Mouse (Mus musculus): ENCODE results near the gene Cdyl. TPM values are rescaled to one million over a fixed set of nuclear protein-coding genes. Genes with fewer than 3 reads are reported as not detected.
A peak's percentile ranks its signal among the peaks of the same experiment; 100 is the strongest.

Cdyl gene
- total RNA-seq, 2 experiments from 2014 or later: 15.0 to 18.4 TPM

DNA sequence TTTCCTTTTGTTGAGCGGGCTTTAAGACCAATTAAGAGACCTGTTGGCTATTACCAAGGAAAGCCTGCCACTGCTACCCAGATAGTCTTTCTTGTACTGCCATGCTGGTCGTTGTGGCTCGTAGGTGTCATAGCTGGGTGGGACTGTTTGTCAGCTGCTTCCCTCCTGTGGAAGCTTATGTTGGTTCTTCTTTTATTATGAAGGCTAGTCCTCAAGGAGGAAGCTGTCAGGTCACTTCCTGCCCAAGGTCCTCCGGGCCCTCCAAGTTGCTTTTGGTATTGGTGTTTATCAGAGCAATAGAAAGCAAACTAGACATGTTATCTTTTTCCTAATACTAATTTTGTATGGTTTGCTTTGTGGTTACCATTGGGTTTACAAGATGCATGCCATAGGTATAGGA, 89.6 kb downstream of the Cdyl start:
- DNase-seq (ENCODE audit: low spot score in 2 of 2): no peak
- intact Hi-C loops (cut with DNase I): no loop called here

DNA sequence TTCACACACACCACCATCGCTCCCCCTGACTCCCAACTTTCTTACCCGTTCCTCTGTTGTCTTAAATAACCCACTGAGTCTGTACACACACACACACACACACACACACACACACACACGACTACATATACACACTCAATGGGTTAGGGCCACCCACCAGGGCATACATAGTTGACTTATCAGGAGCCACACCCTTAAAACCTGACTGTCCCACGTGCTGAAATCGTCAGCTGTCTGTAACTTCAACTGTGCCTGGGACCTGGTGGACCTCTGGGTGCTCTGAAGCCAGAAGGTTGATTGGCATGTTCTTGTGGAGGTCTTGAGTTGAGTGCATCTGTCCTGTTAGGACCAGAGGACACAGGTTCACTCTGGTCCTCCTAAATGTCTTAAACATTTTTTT, 90.0 kb downstream of the Cdyl start:
- no peak for DNase-seq (ENCODE audit: low spot score in 2 of 2)
- intact Hi-C loops (cut with DNase I): no loop called here

DNA sequence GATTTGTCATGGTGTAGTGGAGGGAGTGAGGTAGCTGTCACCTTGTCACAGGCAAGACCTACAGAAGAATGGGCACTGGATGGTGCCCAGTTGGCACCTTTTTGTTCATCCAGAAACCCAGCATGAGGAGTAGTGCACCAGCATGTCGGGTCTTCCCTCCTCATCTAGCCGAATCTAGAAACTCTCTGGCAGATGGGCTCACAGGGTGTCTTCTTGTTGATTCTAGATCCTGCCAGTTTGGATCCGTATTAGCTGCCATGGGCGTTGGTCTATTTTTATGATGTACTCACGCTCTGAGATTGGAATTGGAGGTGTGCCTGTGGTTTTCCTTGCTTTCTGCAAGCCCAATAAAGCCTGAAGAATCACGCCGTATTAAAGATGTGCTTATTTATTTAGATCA, 92.4 kb downstream of the Cdyl start:
- intact Hi-C loops (cut with DNase I): no loop called here
- DNase-seq (ENCODE audit: low spot score in 2 of 2): no peak

DNA sequence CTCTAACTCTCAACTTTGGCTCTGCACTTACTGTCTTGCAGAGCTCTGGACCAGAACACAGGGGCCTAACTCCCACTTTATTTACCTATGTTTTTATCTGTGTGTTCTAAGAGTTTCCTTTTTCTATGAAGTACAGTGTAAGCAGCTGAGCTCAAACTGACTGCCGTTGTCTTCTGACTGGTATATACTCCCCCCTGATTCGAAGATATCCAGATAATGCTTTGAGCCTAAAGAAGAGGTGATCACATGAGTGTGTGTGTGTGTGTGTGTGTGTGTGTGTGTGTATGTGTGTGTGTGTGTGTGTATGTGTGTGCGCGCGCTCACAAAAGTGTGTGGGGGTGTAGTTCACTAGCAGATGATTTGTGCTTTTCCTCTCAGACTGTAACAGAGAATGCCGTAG, 95.4 kb downstream of the Cdyl start:
- no peak for DNase-seq (ENCODE audit: low spot score in 2 of 2)
- intact Hi-C loops (cut with DNase I): no loop called here

DNA sequence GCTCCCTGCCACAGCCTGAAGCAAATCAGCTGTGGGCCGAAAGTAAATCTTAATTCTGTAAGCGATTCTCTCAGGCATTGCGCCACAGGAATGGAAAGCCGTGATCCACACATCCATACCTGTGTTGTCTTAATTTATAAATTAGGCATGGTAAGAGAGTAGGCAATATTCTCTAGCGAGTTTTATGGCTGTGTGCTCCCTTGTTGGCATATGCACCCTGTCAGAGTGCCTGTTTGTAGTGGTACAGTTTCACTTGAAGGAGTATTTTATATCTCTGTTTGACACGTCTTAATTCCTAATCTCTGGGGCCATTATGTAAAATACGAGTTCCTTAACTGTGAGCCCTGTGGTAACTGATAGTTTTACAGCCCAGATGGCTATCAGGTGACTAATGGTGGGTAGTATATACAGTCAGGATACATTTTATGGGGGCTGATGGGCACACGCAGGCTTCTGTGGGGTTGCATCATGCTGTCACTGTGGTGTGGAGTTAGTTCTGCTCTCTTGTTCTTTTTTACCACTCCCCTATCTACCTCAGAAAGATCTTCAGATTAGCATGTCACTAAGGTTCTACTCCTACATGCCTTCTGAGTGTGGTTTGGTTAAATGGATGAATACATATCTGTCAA, 96.1 kb downstream of the Cdyl start:
- intact Hi-C loops (cut with DNase I): no loop called here
- no peak for DNase-seq (ENCODE audit: low spot score in 2 of 2)

DNA sequence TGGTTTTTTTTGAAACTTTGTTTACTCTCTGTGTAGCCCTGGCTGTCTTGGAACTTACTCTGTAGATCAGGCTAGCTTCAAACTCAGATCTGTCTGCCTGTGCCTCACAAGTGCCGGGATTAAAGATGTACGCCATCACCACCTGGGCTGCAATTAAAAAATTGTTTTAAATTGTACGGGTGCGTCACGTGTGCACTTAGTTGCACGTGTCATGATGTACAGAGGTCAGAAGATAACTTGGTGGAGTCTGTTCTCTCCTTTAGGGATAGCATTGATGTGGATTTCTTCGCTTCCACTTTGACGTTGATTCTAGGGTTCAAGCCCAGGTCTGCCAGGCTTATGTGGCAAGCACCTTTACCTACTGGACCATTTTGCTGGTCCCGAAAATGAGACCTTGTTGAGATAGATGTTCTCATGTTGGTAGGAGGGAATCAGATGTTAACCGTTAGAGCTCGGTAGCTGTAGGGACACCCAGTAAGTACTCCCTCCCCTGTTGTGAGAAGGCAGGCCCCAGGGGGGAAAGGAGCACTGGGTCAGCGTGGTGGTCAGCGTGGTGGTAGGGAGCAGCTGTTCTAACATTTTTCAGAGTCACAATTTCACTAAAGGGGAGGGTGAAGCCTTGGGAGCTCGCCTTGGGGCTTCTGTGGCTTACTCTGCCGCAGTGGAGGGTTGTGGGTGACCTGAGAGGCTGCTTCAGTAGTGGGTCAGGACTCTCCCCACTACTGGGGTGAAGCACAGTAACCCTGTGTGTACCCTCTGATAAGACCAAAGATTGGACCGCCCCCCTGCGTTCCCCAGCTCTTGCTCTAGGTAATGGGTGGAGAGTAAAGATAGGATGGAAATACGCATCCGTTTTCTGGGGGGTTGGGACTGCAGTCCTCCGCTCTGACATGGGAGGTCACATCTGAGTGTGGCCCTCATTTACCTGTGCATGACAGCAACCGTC, 97.0 kb downstream of the Cdyl start:
- DNase-seq (ENCODE audit: low spot score in 2 of 2): no peak
- intact Hi-C loops (cut with DNase I): no loop called here

DNA sequence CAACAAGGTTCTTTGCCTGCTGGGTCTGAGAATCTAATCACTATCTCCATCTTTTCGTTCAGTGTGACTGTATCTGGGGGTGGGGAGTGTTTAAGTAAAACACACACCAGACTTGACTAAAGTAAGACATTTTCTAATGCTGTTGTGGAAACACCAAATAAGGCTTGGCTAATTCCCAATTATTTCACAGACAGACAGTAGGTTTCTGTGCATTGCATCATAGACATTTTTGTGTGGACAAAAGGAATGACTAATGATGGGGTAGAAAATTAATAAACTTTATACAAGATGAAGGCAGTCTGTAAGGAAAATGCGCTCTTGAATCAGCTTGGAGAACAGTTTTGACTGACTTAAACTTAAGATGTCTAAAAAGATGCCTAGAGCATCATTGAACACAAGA, 100.7 kb downstream of the Cdyl start:
- intact Hi-C loops (cut with DNase I): no loop called here
- DNase-seq (ENCODE audit: low spot score in 2 of 2): no peak

DNA sequence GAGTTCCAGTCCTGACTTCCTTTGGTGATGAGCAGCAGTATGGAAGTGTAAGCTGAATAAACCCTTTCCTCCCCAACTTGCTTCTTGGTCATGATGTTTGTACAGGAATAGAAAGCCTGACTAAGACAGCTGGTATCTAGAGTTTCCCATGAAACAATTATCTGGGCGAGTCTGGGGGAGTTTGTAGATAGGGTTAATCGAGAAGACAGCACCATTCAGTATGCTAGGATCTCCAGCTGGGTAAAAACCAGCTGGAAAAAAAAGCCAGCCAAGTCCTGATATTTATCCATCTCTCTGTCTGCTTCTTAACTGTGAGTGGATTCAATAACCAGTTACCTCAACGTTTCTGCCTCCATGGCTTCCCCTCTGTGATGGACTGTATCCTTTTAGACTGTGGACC, 104.9 kb downstream of the Cdyl start:
- no peak for DNase-seq (ENCODE audit: low spot score in 2 of 2)
- intact Hi-C loops (cut with DNase I): no loop called here

DNA sequence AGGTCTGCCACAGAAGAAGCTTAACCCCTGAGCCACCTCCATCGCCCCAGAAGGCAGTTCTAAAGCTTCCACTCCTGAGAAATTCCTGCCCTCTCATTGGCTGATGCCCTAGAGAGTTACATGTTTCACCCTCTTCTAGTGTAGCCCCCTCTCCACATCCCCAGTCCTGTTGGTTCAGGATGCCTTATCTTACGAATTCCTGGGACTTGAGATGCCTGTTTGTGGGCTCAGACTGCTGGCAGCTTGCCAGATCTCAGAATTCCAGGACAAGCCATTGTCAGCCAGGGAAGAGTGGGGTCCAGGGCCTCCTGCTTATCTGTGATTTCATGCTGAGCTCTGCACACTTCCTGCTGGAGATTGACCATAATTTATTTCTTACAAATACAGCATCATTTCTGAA, 106.2 kb downstream of the Cdyl start:
- DNase-seq (ENCODE audit: low spot score in 2 of 2): no peak
- intact Hi-C loops (cut with DNase I): no loop called here

DNA sequence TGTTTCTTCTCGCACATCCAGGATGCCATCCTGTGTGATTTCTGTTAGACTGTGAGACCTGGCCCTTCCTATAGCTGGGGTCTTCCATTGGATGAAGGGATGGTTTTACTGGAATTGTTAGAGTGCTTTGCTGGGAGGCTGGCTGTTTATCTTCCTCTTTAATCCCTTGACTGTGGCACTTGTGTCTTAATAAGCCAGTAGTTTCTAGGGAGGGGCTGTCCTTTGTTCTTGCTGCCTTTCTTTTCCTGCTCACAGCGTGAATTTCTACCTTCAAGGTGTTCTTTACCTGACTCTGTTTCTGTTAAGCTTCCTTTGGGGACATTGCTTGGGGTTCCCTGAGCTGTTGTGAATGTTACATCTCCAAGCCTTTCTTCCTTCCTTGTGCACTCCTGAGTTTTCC, 110.0 kb downstream of the Cdyl start:
- intact Hi-C loops (cut with DNase I): loop anchor here (5.0 to 10.0 kb wide), 2 partner anchors 178 to 735 kb away; no protein-coding TSS in a partner anchor

DNA sequence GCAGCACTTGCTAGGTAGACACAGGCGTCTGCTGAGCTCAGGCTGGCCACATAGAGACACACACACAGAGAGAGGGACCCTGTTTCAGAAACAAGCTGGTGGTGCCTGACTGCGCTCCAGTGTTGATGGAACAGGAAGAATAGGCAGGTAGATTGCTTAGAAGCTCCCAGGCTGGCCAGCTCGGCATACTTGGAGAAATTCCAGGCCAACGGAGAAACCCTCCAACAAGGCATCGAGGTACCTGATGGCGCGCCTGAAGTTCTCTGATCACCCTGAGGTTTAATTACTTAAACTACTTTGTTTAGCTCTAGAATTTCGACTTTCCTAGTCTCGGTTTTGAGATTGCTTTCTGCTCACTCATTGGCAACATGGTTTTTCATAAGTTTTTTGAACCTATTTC, 110.8 kb downstream of the Cdyl start:
- intact Hi-C loops (cut with DNase I): loop anchor here (5.0 to 10.0 kb wide), 2 partner anchors 177 to 736 kb away; no protein-coding TSS in a partner anchor
- no peak for DNase-seq (ENCODE audit: low spot score in 2 of 2)

More for the DNA sequence above, 110.0 kb downstream of the Cdyl start:
- no peak for DNase-seq (ENCODE audit: low spot score in 2 of 2)

DNA sequence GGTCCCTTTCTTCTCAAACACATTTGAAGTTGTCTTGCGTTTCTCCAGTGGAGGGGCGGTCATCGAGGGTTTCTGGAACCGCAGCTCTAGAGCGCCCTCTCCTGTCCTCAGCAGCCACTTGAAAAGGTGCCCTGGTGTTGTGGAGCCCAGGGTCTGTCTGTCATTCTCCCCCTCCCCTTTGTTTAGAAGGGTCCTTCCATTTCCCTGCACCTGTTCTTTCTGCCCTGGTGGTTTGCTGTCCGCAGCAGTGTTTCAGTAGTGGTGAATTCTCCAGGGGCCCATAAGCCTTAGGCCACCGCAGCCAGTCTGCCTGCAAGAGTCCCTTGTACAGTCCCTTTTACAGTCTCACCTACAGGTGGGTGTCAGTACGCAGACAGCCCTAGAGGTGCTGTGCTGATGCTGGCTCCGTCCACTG, 112.3 kb downstream of the Cdyl start:
- intact Hi-C loops (cut with DNase I): loop anchor here (5.0 to 10.0 kb wide), 2 partner anchors 175 to 737 kb away; no protein-coding TSS in a partner anchor

DNA sequence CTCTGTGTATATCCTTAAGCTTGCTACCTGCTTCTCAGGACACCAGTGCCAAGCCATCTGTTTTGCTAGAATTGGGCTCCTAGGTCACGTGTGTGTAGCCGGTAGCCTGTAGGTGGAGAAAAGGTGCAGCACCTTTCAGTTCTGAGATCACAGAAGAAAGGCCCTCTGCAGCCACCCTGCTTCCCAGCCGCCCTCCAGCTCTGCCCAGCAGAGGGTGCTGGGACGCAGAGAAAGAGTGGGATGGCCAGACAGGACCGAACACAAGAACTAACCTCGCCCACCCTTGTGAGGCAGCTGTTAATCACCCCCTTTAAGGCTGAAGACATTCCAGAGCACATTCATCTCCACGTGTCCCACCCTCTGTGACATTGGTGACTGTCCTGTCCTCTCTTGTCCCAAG, 114.1 kb downstream of the Cdyl start:
- no peak for DNase-seq (ENCODE audit: low spot score in 2 of 2)
- intact Hi-C loops (cut with DNase I): loop anchor here (5.0 to 10.0 kb wide), 2 partner anchors 174 to 739 kb away; no protein-coding TSS in a partner anchor

More for the DNA sequence above, 112.3 kb downstream of the Cdyl start:
- DNase-seq (ENCODE audit: low spot score in 2 of 2): peak; percentile 23 to 52

DNA sequence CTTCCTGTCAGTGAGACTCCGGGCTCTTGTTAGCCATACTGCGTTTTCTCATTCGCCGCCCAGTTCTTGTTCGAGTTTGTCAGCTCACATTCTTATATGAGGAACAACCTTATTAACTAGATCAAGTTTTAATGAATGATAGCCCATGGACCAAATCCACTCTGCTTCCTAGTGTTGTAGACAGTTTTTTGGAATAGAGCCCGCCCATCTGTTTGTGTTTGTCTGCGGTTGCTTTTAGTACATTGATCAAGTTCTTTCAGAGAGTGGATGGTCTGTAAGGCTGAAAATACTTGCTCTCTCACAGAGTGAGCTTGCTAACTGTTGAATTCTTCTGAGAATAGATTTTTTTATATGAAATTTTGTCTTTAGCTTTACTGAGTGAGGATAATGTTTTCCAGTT, 116.5 kb downstream of the Cdyl start:
- intact Hi-C loops (cut with DNase I): loop anchor here (10.0 kb wide), 1 partner anchor 741 kb away; no protein-coding TSS in a partner anchor

DNA sequence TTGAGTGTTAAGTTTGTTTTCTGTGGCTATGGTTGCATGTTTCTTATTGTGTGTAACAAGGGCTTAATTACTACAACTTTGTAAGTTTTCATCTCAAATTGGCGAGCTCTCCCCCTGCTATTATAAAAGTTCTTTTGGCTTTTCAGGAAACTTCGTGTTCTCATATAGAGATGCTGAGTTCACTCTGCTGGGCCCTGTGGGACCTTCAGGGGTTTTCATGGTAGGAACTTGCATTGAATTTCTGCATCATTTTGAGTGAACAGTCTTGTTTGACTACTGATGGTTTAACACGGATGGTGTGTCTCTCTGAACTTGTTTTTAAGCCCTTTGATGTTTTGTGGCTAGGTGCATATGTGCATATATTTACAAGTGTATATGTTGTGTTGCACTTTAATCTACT, 121.1 kb downstream of the Cdyl start:
- intact Hi-C loops (cut with DNase I): no loop called here

More for the DNA sequence above, 116.5 kb downstream of the Cdyl start:
- no peak for DNase-seq (ENCODE audit: low spot score in 2 of 2)

DNA sequence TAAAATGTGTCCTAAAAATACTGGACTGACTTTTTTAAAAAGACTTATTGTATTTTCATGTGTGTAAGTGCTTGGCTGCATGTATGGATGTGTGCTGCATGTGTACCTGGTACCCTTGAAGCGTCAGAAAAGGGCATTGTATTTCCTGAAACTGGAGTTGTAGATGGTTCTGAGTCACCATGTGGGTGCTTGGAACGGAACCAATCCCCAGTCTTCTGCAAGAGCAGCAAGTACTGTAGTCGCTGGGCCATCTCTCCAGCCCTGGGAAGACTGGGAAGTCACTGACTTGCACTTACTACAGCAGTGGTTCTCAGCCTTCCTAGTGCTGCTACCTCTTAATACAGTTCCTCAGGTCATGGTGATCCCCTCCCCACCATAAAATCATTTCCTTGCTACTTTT, 122.1 kb downstream of the Cdyl start:
- DNase-seq (ENCODE audit: low spot score in 2 of 2): no peak
- intact Hi-C loops (cut with DNase I): no loop called here

More for the DNA sequence above, 121.1 kb downstream of the Cdyl start:
- DNase-seq (ENCODE audit: low spot score in 2 of 2): no peak

DNA sequence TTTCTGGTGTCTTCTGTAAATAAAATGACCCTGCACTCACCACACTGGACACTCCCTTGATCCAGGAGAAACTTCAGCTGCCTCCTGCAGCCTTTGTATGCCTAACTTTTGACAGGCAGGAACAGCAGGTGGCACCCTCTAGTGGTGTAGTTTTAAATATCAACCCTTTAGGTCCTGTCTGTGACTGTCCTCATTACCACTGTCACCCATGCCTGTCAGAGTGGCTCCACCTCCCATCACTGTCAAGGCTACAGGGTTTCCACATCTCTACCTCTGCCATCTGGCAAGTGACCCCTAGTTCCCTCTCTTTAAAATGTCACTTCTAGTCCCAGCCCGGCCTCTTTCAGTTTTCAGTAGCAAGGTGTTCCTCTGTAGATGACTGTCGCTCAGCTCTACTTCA, 123.3 kb downstream of the Cdyl start:
- intact Hi-C loops (cut with DNase I): no loop called here
- DNase-seq (ENCODE audit: low spot score in 2 of 2): peak; percentile 68 to 77

DNA sequence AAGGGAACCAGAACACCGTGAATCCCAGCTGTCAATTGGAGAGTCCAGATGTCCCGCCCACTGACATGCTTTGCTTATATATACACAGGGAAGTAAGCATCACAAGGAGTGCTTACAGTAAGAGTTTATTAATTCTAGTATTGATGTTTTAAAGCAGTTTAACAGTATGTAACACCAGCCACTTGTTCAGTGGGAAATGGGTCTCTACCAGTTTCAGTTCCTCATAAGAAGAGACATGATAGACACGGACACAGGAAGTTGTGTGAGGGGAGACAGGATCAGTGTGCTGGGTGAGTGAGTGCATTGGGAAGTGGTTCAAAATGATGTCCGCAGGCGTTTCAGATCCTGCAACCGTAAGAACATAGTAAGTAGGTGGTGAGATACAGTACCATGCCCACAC, 123.9 kb downstream of the Cdyl start:
- peak; percentile 11 to 37 for DNase-seq (ENCODE audit: low spot score in 2 of 2)
- intact Hi-C loops (cut with DNase I): no loop called here

DNA sequence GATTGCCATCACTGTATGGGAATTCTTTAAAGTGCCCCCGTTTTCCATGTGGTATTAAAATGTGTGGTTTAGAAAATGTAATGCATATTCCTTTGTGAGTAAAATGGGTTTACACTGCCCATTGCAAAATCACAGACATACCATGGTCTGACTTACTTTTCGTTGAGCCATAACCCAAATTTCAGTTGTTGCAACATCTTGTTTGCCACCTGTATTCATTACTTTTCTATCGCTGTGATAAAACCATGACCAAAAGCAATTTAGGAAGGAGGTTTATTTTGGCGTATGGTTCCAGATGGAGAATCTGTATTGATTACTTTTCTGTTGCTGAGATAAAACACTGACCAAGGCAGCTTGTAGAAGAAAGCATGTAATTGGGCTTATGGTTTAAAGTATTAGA, 124.6 kb downstream of the Cdyl start:
- no peak for DNase-seq (ENCODE audit: low spot score in 2 of 2)
- intact Hi-C loops (cut with DNase I): no loop called here

DNA sequence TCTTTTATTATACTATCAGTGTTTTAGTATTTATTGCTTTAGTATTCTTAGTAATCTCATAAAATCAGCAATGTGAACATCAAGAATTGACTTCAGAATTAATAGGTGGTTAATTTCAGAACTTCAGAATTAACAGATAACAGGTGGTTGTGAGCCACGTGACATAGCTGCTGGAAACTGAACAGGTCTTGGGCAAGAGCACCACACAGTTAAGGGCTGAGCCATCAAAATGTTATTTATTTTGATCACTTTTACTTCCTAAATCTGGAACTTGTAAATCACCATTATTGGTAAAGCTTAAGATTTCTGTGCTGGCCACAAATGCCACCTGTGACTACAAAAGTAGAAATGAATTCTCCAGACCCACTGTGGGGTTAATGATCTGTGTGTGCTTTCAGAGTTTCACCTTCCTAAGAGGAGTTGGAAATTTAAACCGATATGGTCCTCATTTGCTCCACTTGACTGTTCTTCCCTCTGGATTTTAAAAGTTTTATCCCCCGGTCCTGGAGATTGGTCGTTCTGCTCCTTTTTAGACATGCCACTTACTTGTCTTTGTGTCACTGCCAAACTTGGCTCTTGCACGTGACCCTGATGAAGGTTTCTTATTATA, 125.8 kb downstream of the Cdyl start:
- intact Hi-C loops (cut with DNase I): no loop called here
- no peak for DNase-seq (ENCODE audit: low spot score in 2 of 2)

Data from left cerebral cortex, postnatal 14 days (tissue).